Mouse (Mus musculus) forebrain, postnatal 0 days (tissue): Measurements from ENCODE around the gene Dnajc5g. TPM values are rescaled to one million over a fixed set of nuclear protein-coding genes. Genes with fewer than 3 reads are reported as not detected.

Experiments
- ATAC-seq: fragments of 200-750 bp; cut with Nextera tagmentation; 2 replicates; pipeline ENCODE4 v1.8.0; 2017; ENCODE audit warnings: mild to moderate bottlenecking, moderate library complexity
- DNase-seq: peaks from one replicate; pipeline ENCODE4 v3.0.0-alpha.2; 2015
- H3K27ac ChIP-seq: fragments of 300-500 bp; sonication (generic); 2 replicates; pipeline ENCODE4 v1.5.1; 2014; ENCODE audit warnings: low read depth, mild to moderate bottlenecking, antibody characterized with exemption, low read length, moderate library complexity, mixed read lengths
- H3K27me3 ChIP-seq: fragments of 300-500 bp; sonication (generic); 2 replicates; pipeline ENCODE4 v1.6.1; 2014; ENCODE audit warnings: mild to moderate bottlenecking, low read length, mixed read lengths; ENCODE audit not compliant: insufficient read depth
- H3K36me3 ChIP-seq: fragments of 300-500 bp; sonication (generic); 2 replicates; pipeline ENCODE4 v1.6.1; 2014; ENCODE audit warnings: mild to moderate bottlenecking, moderate library complexity; ENCODE audit not compliant: insufficient read depth
- H3K4me1 ChIP-seq: fragments of 300-500 bp; sonication (generic); 2 replicates; pipeline ENCODE4 v1.6.1; 2014; ENCODE audit warnings: antibody characterized with exemption; ENCODE audit not compliant: insufficient read depth
- H3K4me2 ChIP-seq: fragments of 300-500 bp; sonication (generic); 2 replicates; pipeline ENCODE4 v1.6.1; 2014; ENCODE audit warnings: low read depth, mild to moderate bottlenecking, moderate library complexity
- H3K4me3 ChIP-seq: fragments of 300-500 bp; sonication (generic); 2 replicates; pipeline ENCODE4 v1.5.1; 2014; ENCODE audit warnings: low read depth, low read length, mixed read lengths
- H3K9ac ChIP-seq: fragments of 300-500 bp; sonication (generic); 2 replicates; pipeline ENCODE4 v1.6.1; 2014; ENCODE audit warnings: mild to moderate bottlenecking
- H3K9me3 ChIP-seq: fragments of 300-500 bp; sonication (generic); 2 replicates; pipeline ENCODE4 v1.6.1; 2016; ENCODE audit warnings: low read length
- CTCF ChIP-seq: sonication (generic); IDR thresholded peaks from 2 replicates; pipeline ENCODE4 v1.5.1; 2016; ENCODE audit warnings: antibody characterized with exemption, control low read depth, low read depth
- WGBS: fragments of 180-500 bp; shearing (Covaris S2); extraction: QIAGEN DNeasy Blood & Tissue Kit; methylation state at CpG from one replicate; pipeline ENCODE4 v1.1.7; 2014; 5-methylcytosine and 5-hydroxymethylcytosine counted together
- polyA plus RNA-seq: library from polyadenylated mRNA; unstranded; fragments of >200 nt; fragmentation: Nextera tagmentation; extraction: Ambion mirVana; gene quantifications from 2 replicates; pipeline ENCODE4 v1.2.1, GENCODE M21; 2015
- total RNA-seq: library from RNA; depleted of rRNA; stranded (reverse); fragments of >200 nt; gene quantifications from 2 replicates; pipeline ENCODE4 v1.2.3, GENCODE M21; 2014

The Dnajc5g gene
- total and polyA plus RNA-seq, 2 experiments from 2014 or later: not detected

- no peak overlapping the region for H3K27ac ChIP-seq
- peak overlapping the region; percentile 55 for H3K4me2 ChIP-seq
- H3K36me3 ChIP-seq: no peaks in the 10 kb centered on the region
- peaks cover 57% of the 10 kb centered on the region for H3K27me3 ChIP-seq
- peaks cover 13% of the 10 kb centered on the region; the same call in 1 of the 2 replicates for H3K4me1 ChIP-seq
- WGBS: 3% methylated on average over 37 of the region's 53 CpGs
- no peak for TF ChIP-seq CTCF
- peak overlapping the region; percentile 22; the same call in 1 of the 2 replicates for H3K9ac ChIP-seq
- DNase-seq: peak; percentile 29
- H3K4me3 ChIP-seq: peak overlapping the region; percentile 32
- ATAC-seq: no peak
- H3K9me3 ChIP-seq: no peaks in the 10 kb centered on the region
Observed at GRCm38 (mm10) chr5:31092231-31092975, 13.7 kb upstream of the Dnajc5g start.

GRCm38 (mm10) chr5:31093151-31094041 is 12.7 kb upstream of the Dnajc5g start:
- TF ChIP-seq CTCF: no peak
- H3K27ac ChIP-seq: no peak overlapping the region
- peaks cover 65% of the 10 kb centered on the region for H3K27me3 ChIP-seq
- H3K4me1 ChIP-seq: peaks cover 13% of the 10 kb centered on the region; the same call in 1 of the 2 replicates
- no peaks in the 10 kb centered on the region for H3K36me3 ChIP-seq
- 2% methylated on average over 54 of the region's 54 CpGs for WGBS
- DNase-seq: peak; percentile 67
- H3K9me3 ChIP-seq: no peaks in the 10 kb centered on the region
- peak overlapping the region; percentile 55 for H3K4me2 ChIP-seq
- peak overlapping the region; percentile 22; the same call in 1 of the 2 replicates for H3K9ac ChIP-seq
- H3K4me3 ChIP-seq: peak overlapping the region; percentile 32
- ATAC-seq: peak; percentile 25; the same call in 1 of the 2 replicates

DNA sequence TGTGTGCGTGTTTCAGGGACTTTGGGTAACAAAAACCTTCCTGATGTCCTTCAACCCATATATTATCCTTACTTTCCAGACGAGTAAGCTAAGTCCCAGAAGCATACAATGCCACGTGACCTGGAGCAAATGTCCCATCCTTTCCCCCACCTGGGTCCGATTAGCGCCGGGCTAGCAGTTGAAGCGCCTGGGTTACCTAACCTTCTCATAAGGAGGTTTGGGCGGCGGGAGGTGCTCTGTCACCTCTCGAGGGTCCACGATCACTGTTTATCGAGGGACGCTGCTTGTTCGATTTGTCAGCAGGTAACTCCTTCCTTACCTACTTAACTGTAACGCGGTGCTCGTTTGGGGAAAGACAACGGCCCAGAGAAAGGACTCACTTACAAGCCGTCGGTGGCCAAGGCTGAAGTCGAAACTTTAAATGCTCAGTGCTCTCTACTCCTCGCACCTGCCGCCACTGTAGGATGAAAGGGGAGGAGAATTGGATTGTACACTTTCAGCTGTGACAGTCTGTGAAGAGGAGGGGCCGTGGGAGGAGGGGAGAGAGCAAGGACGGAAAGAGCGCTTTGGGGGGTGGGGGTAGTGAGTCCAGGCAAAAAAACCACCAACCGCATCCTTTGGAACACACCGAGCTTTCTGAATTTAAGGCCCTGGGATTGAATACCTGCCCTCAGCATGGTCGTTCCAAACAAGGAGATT is 11.8 kb upstream of the Dnajc5g start:
- no peak for ATAC-seq
- TF ChIP-seq CTCF: no peak
- H3K27me3 ChIP-seq: peaks cover 66% of the 10 kb centered on the region
- DNase-seq: no peak
- no peaks in the 10 kb centered on the region for H3K9me3 ChIP-seq
- peak overlapping the region; percentile 13; the same call in 1 of the 2 replicates for H3K4me3 ChIP-seq
- no peaks in the 10 kb centered on the region for H3K36me3 ChIP-seq
- no peak overlapping the region for H3K9ac ChIP-seq
- H3K4me2 ChIP-seq: peak overlapping the region; percentile 55
- H3K27ac ChIP-seq: no peak overlapping the region
- peaks cover 13% of the 10 kb centered on the region; the same call in 1 of the 2 replicates for H3K4me1 ChIP-seq
- WGBS: 2% methylated on average over 29 of the region's 29 CpGs

- H3K4me1 ChIP-seq: peaks cover 13% of the 10 kb centered on the region; the same call in 1 of the 2 replicates
- H3K9ac ChIP-seq: no peak overlapping the region
- DNase-seq (peak; percentile 31), ATAC-seq (peak; percentile 64)
- peak overlapping the region; percentile 28 for H3K4me2 ChIP-seq
- H3K27me3 ChIP-seq: peaks cover 66% of the 10 kb centered on the region
- H3K4me3 ChIP-seq: peak overlapping the region; percentile 13
- no peak overlapping the region for H3K27ac ChIP-seq
- WGBS: 2% methylated on average over 59 of the region's 59 CpGs
- no peaks in the 10 kb centered on the region for H3K9me3 ChIP-seq
- H3K36me3 ChIP-seq: no peaks in the 10 kb centered on the region
- peak; percentile 26; the same call in 1 of the 2 replicates for TF ChIP-seq CTCF
Observed at GRCm38 (mm10) chr5:31094799-31095691, 11.0 kb upstream of the Dnajc5g start.

- H3K4me1 ChIP-seq: peaks cover 13% of the 10 kb centered on the region; the same call in 1 of the 2 replicates
- no peak overlapping the region for H3K9ac ChIP-seq
- H3K9me3 ChIP-seq: no peaks in the 10 kb centered on the region
- TF ChIP-seq CTCF: 0 out of 2 replicates have a peak, but pooled peaks have one; percentile 5
- H3K4me2 ChIP-seq: peak overlapping the region; percentile 28; the same call in 1 of the 2 replicates
- no peak overlapping the region for H3K27ac ChIP-seq
- DNase-seq (no peak), ATAC-seq (no peak)
- no peaks in the 10 kb centered on the region for H3K36me3 ChIP-seq
- 17% methylated on average over 11 of the region's 11 CpGs for WGBS
- peak overlapping the region; percentile 11; the same call in 1 of the 2 replicates for H3K4me3 ChIP-seq
- H3K27me3 ChIP-seq: peaks cover 58% of the 10 kb centered on the region
Observed at GRCm38 (mm10) chr5:31095711-31096480, 10.2 kb upstream of the Dnajc5g start.
